Mouse (Mus musculus) heart, postnatal 0 days (tissue): Measurements from ENCODE around the gene Cep85l.

ENCODE experiments used
- CTCF ChIP-seq: IDR thresholded peaks from 2 replicates; pipeline ENCODE4 v1.5.1; 2016; ENCODE audit warnings: antibody characterized with exemption, control low read depth, low read depth
- EP300 ChIP-seq: IDR thresholded peaks from 2 replicates; pipeline ENCODE4 v1.6.1; 2016; ENCODE audit warnings: antibody characterized with exemption, low read depth

GRCm38 (mm10) chr10:53399053-53399452, 19.3 kb upstream of the Cep85l start:
- no peak for TF ChIP-seq CTCF
- TF ChIP-seq EP300 = no peak
